Mouse (Mus musculus) midbrain, embryonic 14.5 days (tissue): ENCODE measurements at regions not wholly inside any gene's neighbourhood (a gene's known extent, or its start where the extent isn't known, plus 50 kb on each side); places are given as distances from the start of the nearest gene placed in this dataset.
A peak's percentile ranks its signal among the peaks of the same experiment; 100 is the strongest.

Experiments
- ATAC-seq: fragments of 200-750 bp; cut with Nextera tagmentation; 2 replicates; pipeline ENCODE4 v1.8.0; 2017; ENCODE audit warnings: moderate number of reproducible peaks, moderate library complexity; ENCODE audit not compliant: low FRiP score, low TSS enrichment
- DNase-seq: peaks from one replicate; pipeline ENCODE4 v3.0.0-alpha.2; 2015
- H3K27ac ChIP-seq: fragments of 300-500 bp; sonication (generic); replicated peaks from 2 replicates; pipeline ENCODE4 v1.5.1; 2014; ENCODE audit warnings: mild to moderate bottlenecking, low read depth, low read length, moderate library complexity
- H3K27me3 ChIP-seq: fragments of 300-500 bp; sonication (generic); 2 replicates; pipeline ENCODE4 v1.6.1; 2014; ENCODE audit warnings: low read length, control low read depth, mixed read lengths; ENCODE audit not compliant: control insufficient read depth, insufficient read depth
- H3K36me3 ChIP-seq: fragments of 300-500 bp; sonication (generic); 2 replicates; pipeline ENCODE4 v1.6.1; 2014; ENCODE audit warnings: low read length, control low read depth; ENCODE audit not compliant: control insufficient read depth, insufficient read depth
- H3K4me1 ChIP-seq: fragments of 300-500 bp; sonication (generic); 2 replicates; pipeline ENCODE4 v1.6.1; 2014; ENCODE audit warnings: mild to moderate bottlenecking, antibody characterized with exemption, low read length, control low read depth; ENCODE audit not compliant: control insufficient read depth, insufficient read depth
- H3K4me2 ChIP-seq: fragments of 300-500 bp; sonication (generic); 2 replicates; pipeline ENCODE4 v1.6.1; 2014; ENCODE audit warnings: mild to moderate bottlenecking, low read length, moderate library complexity
- H3K4me3 ChIP-seq: fragments of 300-500 bp; sonication (generic); replicated peaks from 2 replicates; pipeline ENCODE4 v1.5.1; 2014; ENCODE audit warnings: low read depth, low read length
- H3K9ac ChIP-seq: fragments of 300-500 bp; sonication (generic); replicated peaks from 2 replicates; pipeline ENCODE4 v1.6.1; 2014; ENCODE audit warnings: mild to moderate bottlenecking, low read length, moderate library complexity
- H3K9me3 ChIP-seq: fragments of 300-500 bp; sonication (generic); 2 replicates; pipeline ENCODE4 v1.6.1; 2016; ENCODE audit warnings: low read length, control low read depth, mixed read lengths; ENCODE audit not compliant: control insufficient read depth
- WGBS: fragments of 180-500 bp; shearing (Covaris S2); extraction: QIAGEN DNeasy Blood & Tissue Kit; methylation state at CpG from one replicate; pipeline ENCODE4 v1.1.7; 2014; 5-methylcytosine and 5-hydroxymethylcytosine counted together

DNA sequence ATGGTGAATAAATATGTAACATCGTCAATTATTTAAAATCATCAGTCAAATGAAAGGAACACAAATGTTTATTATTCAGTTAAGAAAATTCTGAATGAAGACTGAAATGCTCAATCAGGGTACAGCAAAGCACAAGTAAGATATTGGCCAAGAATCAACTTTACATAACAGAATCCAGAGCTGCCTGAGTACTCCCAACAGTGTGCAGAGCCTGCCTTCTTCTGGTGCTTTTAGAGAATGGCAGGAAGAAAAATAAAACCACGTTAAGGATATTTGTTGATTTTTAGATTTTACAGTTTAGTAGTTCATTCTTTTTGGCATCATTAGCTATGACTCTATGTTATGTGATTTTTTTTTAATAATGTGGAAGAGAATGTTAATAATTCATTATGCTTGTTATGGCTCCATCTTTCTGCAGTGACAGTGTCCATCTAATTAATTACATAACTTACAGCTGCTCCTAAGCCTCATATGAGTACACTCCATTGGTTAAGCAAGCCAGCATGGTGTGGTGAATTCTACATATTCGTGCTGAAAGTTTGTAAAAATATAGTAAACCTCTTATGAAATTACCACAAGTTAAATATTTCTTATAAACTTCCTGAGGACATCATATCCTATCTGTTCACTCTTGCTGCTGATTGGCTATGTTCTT lies 579.0 kb downstream of the Kcna4 start:
- Histone ChIP-seq H3K9me3 (no peaks in the 10 kb centered on the region), H3K27ac (no peak overlapping the region), H3K27me3 (no peaks in the 10 kb centered on the region), H3K4me2 (no peak overlapping the region), H3K9ac (no peak overlapping the region), H3K4me1 (no peaks in the 10 kb centered on the region), H3K36me3 (no peaks in the 10 kb centered on the region), H3K4me3 (no peak overlapping the region)
- ATAC-seq (peak; percentile 76; the same call in 1 of the 2 replicates), DNase-seq (peak; percentile 83)
- 57% methylated on average over 3 of the region's 3 CpGs for WGBS

DNA sequence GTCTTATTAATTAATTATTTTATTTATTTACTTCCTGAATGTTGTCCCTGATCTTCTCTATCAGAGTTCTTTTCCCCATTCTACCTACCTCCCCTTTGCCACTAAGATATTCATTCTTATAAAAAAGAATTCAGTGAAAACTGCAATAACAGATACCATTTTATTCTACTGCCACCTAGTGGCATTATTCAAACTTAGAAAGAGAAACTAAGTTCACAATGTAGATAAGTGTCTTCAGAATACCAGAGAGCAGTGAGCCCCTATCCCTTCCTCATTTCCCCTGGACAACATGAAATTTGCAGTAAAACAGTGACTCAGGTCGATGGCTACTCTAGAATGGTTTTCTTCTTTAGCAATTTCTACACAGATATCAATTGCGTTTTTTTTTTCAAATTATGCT lies 589.2 kb downstream of the Kcna4 start:
- 27% methylated on average over 2 of the region's 2 CpGs for WGBS
- Histone ChIP-seq H3K36me3 (no peaks in the 10 kb centered on the region), H3K4me2 (no peak overlapping the region), H3K4me1 (no peaks in the 10 kb centered on the region), H3K9ac (no peak overlapping the region), H3K4me3 (no peak overlapping the region), H3K9me3 (no peaks in the 10 kb centered on the region), H3K27ac (no peak overlapping the region), H3K27me3 (no peaks in the 10 kb centered on the region)
- no peak for ATAC-seq
- peak; percentile 85 for DNase-seq

DNA sequence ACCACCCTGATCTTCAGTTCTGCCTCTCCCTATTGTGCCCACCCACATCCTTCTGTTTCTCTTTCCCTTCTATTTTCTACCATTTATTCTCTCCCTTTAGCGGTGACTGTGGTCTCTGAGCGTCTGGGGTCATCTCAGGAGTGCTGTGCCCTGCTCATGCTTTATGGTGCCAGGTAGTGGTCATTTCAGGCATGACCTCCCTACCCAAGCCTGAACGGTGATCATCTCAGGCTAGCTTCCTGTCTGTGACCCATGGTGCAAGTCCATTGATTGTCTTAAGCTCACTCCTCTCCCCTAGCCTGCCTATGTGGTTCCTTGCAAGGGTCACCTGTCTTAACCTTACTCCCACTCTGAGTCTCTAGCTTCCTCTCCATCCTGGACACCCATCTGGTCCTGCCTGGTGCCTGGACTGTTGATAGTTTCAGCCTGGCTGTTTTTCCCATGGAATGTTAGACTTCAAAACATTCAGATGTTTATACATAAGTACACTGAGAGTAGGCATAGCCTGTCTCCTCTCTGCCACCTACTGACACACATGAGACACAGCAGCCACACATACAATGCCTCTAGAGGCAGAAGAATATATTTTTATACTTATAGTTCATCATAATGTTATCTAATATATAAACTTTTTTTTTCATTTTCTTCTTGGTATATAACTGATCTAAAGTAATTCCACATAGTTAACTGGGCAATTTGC lies 595.8 kb downstream of the Kcna4 start:
- no peak overlapping the region for H3K4me2 ChIP-seq
- H3K4me3 ChIP-seq = no peak overlapping the region
- ATAC-seq = peak; percentile 27; the same call in 1 of the 2 replicates
- no peaks in the 10 kb centered on the region for H3K36me3 ChIP-seq
- 83% methylated on average over 3 of the region's 3 CpGs for WGBS
- H3K27me3 ChIP-seq = no peaks in the 10 kb centered on the region
- H3K27ac ChIP-seq = no peak overlapping the region
- H3K4me1 ChIP-seq = no peaks in the 10 kb centered on the region
- H3K9me3 ChIP-seq = no peaks in the 10 kb centered on the region
- DNase-seq = peak; percentile 42
- H3K9ac ChIP-seq = no peak overlapping the region

- no peaks in the 10 kb centered on the region for H3K27me3 ChIP-seq
- H3K4me2 ChIP-seq = no peak overlapping the region
- no peaks in the 10 kb centered on the region for H3K9me3 ChIP-seq
- H3K4me3 ChIP-seq = no peak overlapping the region
- ATAC-seq = no peak
- no peak overlapping the region for H3K9ac ChIP-seq
- no peak overlapping the region for H3K27ac ChIP-seq
- no peak for DNase-seq
- no peaks in the 10 kb centered on the region for H3K36me3 ChIP-seq
- no peaks in the 10 kb centered on the region for H3K4me1 ChIP-seq
Measured at GRCm38 (mm10) chr2:107888245-107888644, 597.8 kb downstream of the Kcna4 start.

DNA sequence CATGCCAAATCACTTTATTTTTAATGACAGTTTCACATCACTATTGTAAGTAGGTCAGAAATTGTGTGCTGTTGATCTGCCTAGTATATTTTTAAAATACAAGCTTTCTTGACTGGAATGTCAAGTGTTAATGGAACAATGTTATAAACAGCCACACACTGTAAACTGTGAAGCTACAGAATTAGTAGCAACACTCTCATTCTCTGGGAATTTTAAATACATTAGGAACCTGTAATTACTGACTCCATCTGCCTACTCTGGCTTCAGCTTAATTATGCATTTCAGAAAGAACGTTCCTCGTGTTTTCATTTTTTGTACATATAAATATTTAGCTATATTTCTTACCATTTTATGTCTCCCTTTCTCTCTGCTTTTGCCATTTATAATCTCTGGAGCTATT lies 634.7 kb downstream of the Kcna4 start:
- no peak overlapping the region for H3K4me3 ChIP-seq
- no peaks in the 10 kb centered on the region for H3K4me1 ChIP-seq
- 83% methylated on average over 2 of the region's 2 CpGs for WGBS
- no peak overlapping the region for H3K9ac ChIP-seq
- no peaks in the 10 kb centered on the region for H3K27me3 ChIP-seq
- no peak overlapping the region for H3K27ac ChIP-seq
- no peaks in the 10 kb centered on the region for H3K36me3 ChIP-seq
- no peak for ATAC-seq
- H3K9me3 ChIP-seq = no peaks in the 10 kb centered on the region
- no peak overlapping the region for H3K4me2 ChIP-seq
- DNase-seq = no peak

DNA sequence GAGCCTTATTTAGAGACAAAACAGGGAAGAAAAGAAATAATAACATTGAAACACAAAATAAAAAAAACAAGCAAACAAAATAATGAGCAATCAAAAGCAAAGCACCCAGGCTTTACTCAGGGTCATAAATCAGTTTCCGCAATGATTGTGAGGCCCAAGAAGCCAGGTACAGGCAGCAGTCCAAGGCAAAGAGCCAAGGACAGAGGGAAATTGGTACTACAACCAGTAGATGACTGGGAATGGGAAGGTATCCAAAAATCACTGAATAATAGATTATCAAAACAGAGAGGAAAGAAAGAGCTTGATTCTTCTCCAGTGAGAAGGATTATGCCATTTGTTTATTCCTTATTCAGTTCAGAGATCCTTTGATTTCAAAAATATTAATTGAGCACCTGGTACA lies 636.2 kb downstream of the Kcna4 start:
- 95% methylated on average over 1 of the region's 1 CpGs for WGBS
- no peak overlapping the region for H3K9ac ChIP-seq
- no peaks in the 10 kb centered on the region for H3K27me3 ChIP-seq
- H3K27ac ChIP-seq = no peak overlapping the region
- DNase-seq (no peak), ATAC-seq (no peak)
- no peaks in the 10 kb centered on the region for H3K9me3 ChIP-seq
- no peaks in the 10 kb centered on the region for H3K36me3 ChIP-seq
- H3K4me1 ChIP-seq = no peaks in the 10 kb centered on the region
- no peak overlapping the region for H3K4me3 ChIP-seq
- H3K4me2 ChIP-seq = no peak overlapping the region

DNA sequence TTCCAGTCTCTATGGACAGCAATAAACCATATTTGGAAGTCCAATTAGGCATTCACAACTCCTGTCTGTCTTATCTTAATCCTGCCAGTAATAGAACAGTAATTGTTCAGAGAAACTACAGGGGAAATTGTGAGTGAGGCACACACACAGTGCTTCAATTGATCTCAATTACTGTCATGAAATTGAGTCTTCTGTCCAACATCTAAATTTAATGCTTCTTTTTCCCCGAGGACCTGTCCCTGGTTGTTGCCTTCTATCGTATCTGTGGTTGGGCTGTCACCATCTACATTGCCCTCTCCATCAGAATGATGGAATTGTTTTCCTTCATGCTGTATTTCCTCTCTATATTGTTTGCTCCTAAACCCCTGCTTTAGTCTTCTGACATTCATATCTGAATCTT lies 644.9 kb downstream of the Kcna4 start:
- H3K4me1 ChIP-seq = no peaks in the 10 kb centered on the region
- ATAC-seq (peak; percentile 20; the same call in 1 of the 2 replicates), DNase-seq (peak; percentile 42)
- H3K36me3 ChIP-seq = no peaks in the 10 kb centered on the region
- H3K9ac ChIP-seq = no peak overlapping the region
- no peak overlapping the region for H3K4me2 ChIP-seq
- no peak overlapping the region for H3K27ac ChIP-seq
- H3K27me3 ChIP-seq = no peaks in the 10 kb centered on the region
- no peak overlapping the region for H3K4me3 ChIP-seq
- 29% methylated on average over 2 of the region's 2 CpGs for WGBS
- H3K9me3 ChIP-seq = no peaks in the 10 kb centered on the region

DNA sequence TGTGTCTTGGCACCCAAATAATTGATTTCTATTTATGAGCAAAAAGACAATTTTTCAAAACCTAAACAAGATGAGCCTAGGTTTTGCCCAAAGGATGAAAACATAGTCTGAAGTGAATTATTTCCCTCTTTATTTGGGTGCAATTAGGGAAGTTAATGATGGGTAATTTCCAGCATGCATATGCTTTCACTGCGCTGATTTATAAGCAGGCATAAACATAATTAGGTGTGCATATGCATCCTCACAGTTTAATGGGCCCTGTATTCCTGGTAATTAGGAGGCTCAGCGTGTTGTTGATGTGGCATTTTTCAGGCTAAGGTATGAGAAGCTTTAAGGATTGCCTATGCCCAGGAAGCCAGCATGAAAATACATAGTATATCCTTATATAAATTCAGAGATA lies 645.3 kb downstream of the Kcna4 start:
- no peaks in the 10 kb centered on the region for H3K9me3 ChIP-seq
- DNase-seq = peak; percentile 21
- no peak overlapping the region for H3K4me3 ChIP-seq
- H3K9ac ChIP-seq = no peak overlapping the region
- no peak overlapping the region for H3K4me2 ChIP-seq
- H3K27ac ChIP-seq = no peak overlapping the region
- no peaks in the 10 kb centered on the region for H3K36me3 ChIP-seq
- WGBS = 73% methylated on average over 2 of the region's 2 CpGs
- H3K4me1 ChIP-seq = no peaks in the 10 kb centered on the region
- no peaks in the 10 kb centered on the region for H3K27me3 ChIP-seq
- ATAC-seq = no peak

- Histone ChIP-seq H3K4me2 (no peak overlapping the region), H3K4me1 (0 out of 2 replicates have a peak, but pooled peaks cover 3% of the 10 kb centered on the region), H3K36me3 (no peaks in the 10 kb centered on the region), H3K27me3 (no peaks in the 10 kb centered on the region), H3K27ac (no peak overlapping the region), H3K9ac (no peak overlapping the region), H3K4me3 (no peak overlapping the region), H3K9me3 (no peaks in the 10 kb centered on the region)
- ATAC-seq (no peak), DNase-seq (no peak)
Measured at GRCm38 (mm10) chr2:107941374-107941773, 650.9 kb downstream of the Kcna4 start.
